Mouse (Mus musculus): ENCODE results near the gene 1810046K07Rik. TPM values are rescaled to one million over a fixed set of nuclear protein-coding genes. Genes with fewer than 3 reads are reported as not detected.

Gene 1810046K07Rik
- polyA plus RNA-seq, 1 experiment from 2014 or later: 0.73 TPM

DNA sequence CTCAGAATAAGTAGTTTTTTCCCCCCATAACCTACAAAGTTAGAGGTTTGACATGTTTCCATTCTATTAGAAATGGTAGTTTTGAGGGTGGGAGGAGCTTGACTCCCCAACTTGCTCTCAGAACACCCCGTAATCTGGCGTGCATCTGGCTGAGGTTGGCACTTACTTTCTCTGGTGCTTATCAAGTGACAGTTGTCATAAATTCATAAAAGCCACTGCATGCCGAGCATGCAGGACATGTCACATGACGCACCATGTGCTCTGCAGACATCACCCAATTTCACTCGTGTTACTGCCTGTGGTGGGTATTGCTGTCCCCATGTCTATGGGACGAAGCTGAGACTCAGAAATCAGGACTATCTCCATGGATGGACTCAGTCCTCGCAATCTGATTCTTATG lies 18.2 kb downstream of the 1810046K07Rik start:
- H3K4me2 ChIP-seq (ENCODE audit: low read depth, low read length): no peak overlapping the region
- DNase-seq: no peak
- no peaks in the 10 kb centered on the region for H3K27me3 ChIP-seq (ENCODE audit: insufficient read depth, low read length)
- H3K36me3 ChIP-seq (replicated peaks; ENCODE audit: insufficient read depth, low read length): no peaks in the 10 kb centered on the region
- no peak for ATAC-seq
- H3K4me1 ChIP-seq (ENCODE audit: insufficient read depth): peaks cover 6% of the 10 kb centered on the region; the same call in 1 of the 2 replicates
- H3K4me3 ChIP-seq (ENCODE audit: low read depth, low read length): no peak overlapping the region
- H3K27ac ChIP-seq (ENCODE audit: low read depth): no peak overlapping the region
- H3K9me3 ChIP-seq (ENCODE audit: low read length): no peaks in the 10 kb centered on the region
- WGBS (ENCODE audit: insufficient replicate concordance): 53% methylated on average over 7 of the region's 7 CpGs
- H3K9ac ChIP-seq (replicated peaks): no peak overlapping the region
- TF ChIP-seq EP300 (IDR thresholded peaks at IDR 0.05; ENCODE audit: low read depth) (no peak), CTCF (IDR thresholded peaks at IDR 0.05; ENCODE audit: low read depth) (no peak)

DNA sequence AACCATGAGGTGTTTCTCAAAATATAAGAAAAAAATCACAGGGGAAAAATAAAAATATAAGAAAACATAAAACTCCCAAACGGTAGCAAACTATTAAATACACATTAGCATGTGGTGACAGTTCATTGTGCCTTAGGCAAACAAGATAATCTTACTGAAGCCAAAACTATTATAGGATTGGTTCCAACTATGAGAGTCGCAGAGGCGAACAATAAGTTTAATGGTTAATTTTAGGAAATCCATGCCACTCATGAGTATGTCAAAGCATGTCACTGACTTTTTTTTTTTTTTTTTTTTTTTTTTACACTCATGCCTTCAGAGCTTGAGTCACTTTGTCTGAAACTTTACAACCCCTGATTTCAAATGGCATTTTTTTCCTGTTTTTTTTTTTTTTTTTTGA lies 22.4 kb downstream of the 1810046K07Rik start:
- TF ChIP-seq EP300 (IDR thresholded peaks at IDR 0.05; ENCODE audit: low read depth) (no peak), CTCF (IDR thresholded peaks at IDR 0.05; ENCODE audit: low read depth) (no peak)
- WGBS (ENCODE audit: insufficient replicate concordance): 88% methylated on average over 3 of the region's 3 CpGs
- Histone ChIP-seq H3K4me3 (ENCODE audit: low read depth, low read length) (no peak overlapping the region), H3K4me1 (ENCODE audit: insufficient read depth) (no peaks in the 10 kb centered on the region), H3K9me3 (ENCODE audit: low read length) (no peaks in the 10 kb centered on the region), H3K4me2 (ENCODE audit: low read depth, low read length) (no peak overlapping the region), H3K27ac (ENCODE audit: low read depth) (no peak overlapping the region), H3K27me3 (ENCODE audit: insufficient read depth, low read length) (no peaks in the 10 kb centered on the region), H3K36me3 (replicated peaks; ENCODE audit: insufficient read depth, low read length) (no peaks in the 10 kb centered on the region), H3K9ac (replicated peaks) (no peak overlapping the region)
- ATAC-seq: no peak
- no peak for DNase-seq

DNA sequence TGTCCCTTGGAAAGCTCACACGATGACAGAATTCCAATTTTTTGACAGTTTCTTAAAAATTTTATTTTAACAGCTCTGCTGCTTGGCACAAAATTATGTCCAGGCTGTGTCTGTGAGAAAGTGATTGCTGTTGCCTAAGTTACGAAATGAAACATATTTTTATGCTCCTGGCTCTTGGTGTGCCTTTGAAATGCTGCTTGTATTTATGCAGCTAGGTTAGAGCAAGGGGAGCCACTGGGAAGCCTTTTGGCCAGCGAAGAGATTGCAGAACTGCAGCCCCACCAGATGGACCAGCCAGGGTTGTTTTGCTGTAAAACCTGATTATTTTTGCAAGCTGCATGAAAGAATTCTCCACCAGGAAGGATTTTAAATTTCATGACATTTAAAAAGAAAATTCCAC lies 23.6 kb downstream of the 1810046K07Rik start:
- H3K4me2 ChIP-seq (ENCODE audit: low read depth, low read length): no peak overlapping the region
- WGBS (ENCODE audit: insufficient replicate concordance): 73% methylated on average over 3 of the region's 3 CpGs
- H3K4me1 ChIP-seq (ENCODE audit: insufficient read depth): no peaks in the 10 kb centered on the region
- H3K9ac ChIP-seq (replicated peaks): no peak overlapping the region
- no peaks in the 10 kb centered on the region for H3K9me3 ChIP-seq (ENCODE audit: low read length)
- H3K36me3 ChIP-seq (replicated peaks; ENCODE audit: insufficient read depth, low read length): no peaks in the 10 kb centered on the region
- H3K4me3 ChIP-seq (ENCODE audit: low read depth, low read length): no peak overlapping the region
- H3K27ac ChIP-seq (ENCODE audit: low read depth): no peak overlapping the region
- no peak for TF ChIP-seq EP300 (IDR thresholded peaks at IDR 0.05; ENCODE audit: low read depth)
- TF ChIP-seq CTCF (IDR thresholded peaks at IDR 0.05; ENCODE audit: low read depth): no peak
- ATAC-seq (no peak), DNase-seq (no peak)
- no peaks in the 10 kb centered on the region for H3K27me3 ChIP-seq (ENCODE audit: insufficient read depth, low read length)

DNA sequence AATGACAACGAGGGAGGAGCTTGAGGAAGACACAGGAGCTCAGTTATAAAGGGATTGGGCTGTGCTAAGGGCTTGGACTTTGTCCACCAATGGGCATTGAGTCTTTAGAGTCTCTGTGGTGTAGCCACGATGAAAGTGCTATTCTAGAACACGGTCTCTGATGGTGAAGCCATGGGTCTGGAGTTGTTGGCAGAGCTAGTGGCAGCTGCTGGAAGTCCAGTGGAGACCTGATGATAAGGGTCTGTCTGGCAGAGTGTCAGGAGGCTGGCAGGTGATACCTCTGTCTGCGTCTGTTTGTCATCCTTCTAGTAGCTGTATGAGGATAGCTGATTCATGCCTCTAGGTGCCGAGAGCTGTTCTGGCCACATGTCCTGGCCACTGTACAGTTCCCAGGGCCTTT lies 24.7 kb downstream of the 1810046K07Rik start:
- ATAC-seq (no peak), DNase-seq (no peak)
- H3K9me3 ChIP-seq (ENCODE audit: low read length): no peaks in the 10 kb centered on the region
- WGBS (ENCODE audit: insufficient replicate concordance): 43% methylated on average over 5 of the region's 5 CpGs
- no peaks in the 10 kb centered on the region for H3K36me3 ChIP-seq (replicated peaks; ENCODE audit: insufficient read depth, low read length)
- no peaks in the 10 kb centered on the region for H3K27me3 ChIP-seq (ENCODE audit: insufficient read depth, low read length)
- no peak overlapping the region for H3K27ac ChIP-seq (ENCODE audit: low read depth)
- TF ChIP-seq CTCF (IDR thresholded peaks at IDR 0.05; ENCODE audit: low read depth) (no peak), EP300 (IDR thresholded peaks at IDR 0.05; ENCODE audit: low read depth) (no peak)
- no peak overlapping the region for H3K4me2 ChIP-seq (ENCODE audit: low read depth, low read length)
- no peak overlapping the region for H3K4me3 ChIP-seq (ENCODE audit: low read depth, low read length)
- no peak overlapping the region for H3K9ac ChIP-seq (replicated peaks)
- H3K4me1 ChIP-seq (ENCODE audit: insufficient read depth): no peaks in the 10 kb centered on the region

DNA sequence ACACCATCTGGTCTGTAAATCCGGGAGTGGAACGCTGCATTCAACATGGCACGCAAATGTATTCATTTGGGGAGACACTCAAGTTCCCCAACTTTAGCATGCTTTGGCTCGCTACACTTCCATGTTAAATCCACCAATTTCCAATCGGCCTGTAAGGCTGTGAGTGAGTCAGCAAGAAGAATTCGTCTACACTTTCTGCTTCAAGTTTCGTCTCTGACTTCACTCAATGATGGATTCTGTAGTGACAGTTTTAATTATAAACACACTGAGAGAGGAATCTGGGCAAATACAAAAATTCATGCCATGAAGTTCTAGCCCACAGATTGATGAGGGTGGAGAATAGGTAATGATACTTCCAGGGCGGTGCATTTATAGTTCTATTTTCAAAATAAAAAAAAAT lies 35.2 kb downstream of the 1810046K07Rik start:
- ATAC-seq (no peak), DNase-seq (no peak)
- no peak overlapping the region for H3K27ac ChIP-seq (ENCODE audit: low read depth)
- no peak overlapping the region for H3K9ac ChIP-seq (replicated peaks)
- H3K36me3 ChIP-seq (replicated peaks; ENCODE audit: insufficient read depth, low read length): no peaks in the 10 kb centered on the region
- H3K4me1 ChIP-seq (ENCODE audit: insufficient read depth): no peaks in the 10 kb centered on the region
- no peaks in the 10 kb centered on the region for H3K9me3 ChIP-seq (ENCODE audit: low read length)
- 70% methylated on average over 8 of the region's 8 CpGs for whole genome bisulfite sequencing (ENCODE audit: insufficient replicate concordance)
- H3K27me3 ChIP-seq (ENCODE audit: insufficient read depth, low read length): no peaks in the 10 kb centered on the region
- H3K4me2 ChIP-seq (ENCODE audit: low read depth, low read length): no peak overlapping the region
- no peak overlapping the region for H3K4me3 ChIP-seq (ENCODE audit: low read depth, low read length)
- TF ChIP-seq EP300 (IDR thresholded peaks at IDR 0.05; ENCODE audit: low read depth): no peak
- no peak for TF ChIP-seq CTCF (IDR thresholded peaks at IDR 0.05; ENCODE audit: low read depth)

DNA sequence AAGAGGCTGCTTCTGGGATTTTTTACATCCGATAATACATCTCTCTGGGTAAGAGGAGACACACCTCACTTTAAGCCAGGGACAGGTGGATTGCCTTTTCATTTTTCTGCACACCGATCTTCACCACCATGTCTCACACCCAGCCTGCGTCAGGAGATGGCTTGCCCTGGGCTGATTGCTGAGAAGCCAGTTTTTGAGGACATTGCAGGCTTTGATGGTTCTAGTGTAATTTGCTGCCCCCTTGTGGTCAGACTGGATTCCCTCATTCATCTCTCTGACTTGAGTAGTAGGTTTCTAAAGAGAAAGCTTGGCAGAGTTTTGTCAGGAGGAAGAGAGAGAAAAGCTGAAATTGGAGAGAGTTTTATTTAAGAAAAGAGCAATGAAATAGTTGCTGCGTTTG lies 36.0 kb downstream of the 1810046K07Rik start:
- peak; percentile 80 for DNase-seq
- Histone ChIP-seq H3K36me3 (replicated peaks; ENCODE audit: insufficient read depth, low read length) (no peaks in the 10 kb centered on the region), H3K9ac (replicated peaks) (no peak overlapping the region), H3K27ac (ENCODE audit: low read depth) (no peak overlapping the region), H3K27me3 (ENCODE audit: insufficient read depth, low read length) (no peaks in the 10 kb centered on the region), H3K4me2 (ENCODE audit: low read depth, low read length) (no peak overlapping the region), H3K4me1 (ENCODE audit: insufficient read depth) (no peaks in the 10 kb centered on the region), H3K9me3 (ENCODE audit: low read length) (no peaks in the 10 kb centered on the region), H3K4me3 (ENCODE audit: low read depth, low read length) (no peak overlapping the region)
- ATAC-seq: no peak
- TF ChIP-seq EP300 (IDR thresholded peaks at IDR 0.05; ENCODE audit: low read depth) (no peak), CTCF (IDR thresholded peaks at IDR 0.05; ENCODE audit: low read depth) (peak; percentile 91)
- whole genome bisulfite sequencing (ENCODE audit: insufficient replicate concordance): 29% methylated on average over 4 of the region's 4 CpGs

DNA sequence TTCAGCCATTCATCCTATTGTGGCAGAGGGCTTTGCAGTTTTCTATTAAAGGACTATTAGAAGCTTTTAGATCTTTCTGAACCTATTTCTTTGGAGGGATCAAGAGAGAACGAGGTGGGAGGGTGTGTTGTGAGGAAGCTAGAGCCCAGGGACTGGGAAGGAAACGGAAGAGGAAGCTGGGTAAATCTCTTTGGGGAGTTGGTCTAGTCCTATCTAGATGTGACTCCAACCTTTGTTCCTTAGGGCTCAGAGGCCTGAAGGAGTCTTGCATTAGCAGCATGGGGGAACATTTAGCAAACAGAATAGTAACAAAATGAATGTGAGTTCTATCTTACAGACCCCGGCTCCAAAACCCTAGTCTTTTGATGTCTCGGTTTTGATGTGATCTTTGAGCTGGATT lies 37.7 kb downstream of the 1810046K07Rik start:
- H3K27ac ChIP-seq (ENCODE audit: low read depth): no peak overlapping the region
- no peak for DNase-seq
- H3K36me3 ChIP-seq (replicated peaks; ENCODE audit: insufficient read depth, low read length): no peaks in the 10 kb centered on the region
- no peak overlapping the region for H3K9ac ChIP-seq (replicated peaks)
- no peak overlapping the region for H3K4me2 ChIP-seq (ENCODE audit: low read depth, low read length)
- H3K4me1 ChIP-seq (ENCODE audit: insufficient read depth): no peaks in the 10 kb centered on the region
- no peak overlapping the region for H3K4me3 ChIP-seq (ENCODE audit: low read depth, low read length)
- H3K9me3 ChIP-seq (ENCODE audit: low read length): no peaks in the 10 kb centered on the region
- ATAC-seq: no peak
- 50% methylated on average over 4 of the region's 4 CpGs for WGBS (ENCODE audit: insufficient replicate concordance)
- no peaks in the 10 kb centered on the region for H3K27me3 ChIP-seq (ENCODE audit: insufficient read depth, low read length)
- no peak for TF ChIP-seq CTCF (IDR thresholded peaks at IDR 0.05; ENCODE audit: low read depth)
- no peak for TF ChIP-seq EP300 (IDR thresholded peaks at IDR 0.05; ENCODE audit: low read depth)
